Mouse (Mus musculus) hindbrain, embryonic 14.5 days (tissue): ENCODE results near the gene Fli1. TPM values are rescaled to one million over a fixed set of nuclear protein-coding genes. Genes with fewer than 3 reads are reported as not detected.

Experiments used
- ATAC-seq: fragments of 200-750 bp; cut with Nextera tagmentation; 2 replicates; pipeline ENCODE4 v1.8.0; 2017; ENCODE audit warnings: moderate number of reproducible peaks, mild to moderate bottlenecking, moderate TSS enrichment, moderate library complexity; ENCODE audit not compliant: low FRiP score
- DNase-seq: peaks from one replicate; pipeline ENCODE4 v3.0.0-alpha.2; 2015; ENCODE audit warnings: low spot score
- H3K27ac ChIP-seq: fragments of 300-500 bp; sonication (generic); 2 replicates; pipeline ENCODE4 v1.5.1; 2014; ENCODE audit warnings: mild to moderate bottlenecking, moderate library complexity
- H3K27me3 ChIP-seq: fragments of 300-500 bp; sonication (generic); 2 replicates; pipeline ENCODE4 v1.6.1; 2014; ENCODE audit warnings: mild to moderate bottlenecking, low read length, mixed read lengths; ENCODE audit not compliant: control insufficient read depth, insufficient read depth
- H3K36me3 ChIP-seq: fragments of 300-500 bp; sonication (generic); replicated peaks from 2 replicates; pipeline ENCODE4 v1.6.1; 2014; ENCODE audit not compliant: control insufficient read depth, insufficient read depth
- H3K4me1 ChIP-seq: fragments of 300-500 bp; sonication (generic); replicated peaks from 2 replicates; pipeline ENCODE4 v1.6.1; 2014; ENCODE audit warnings: antibody characterized with exemption, low read length, mixed read lengths; ENCODE audit not compliant: control insufficient read depth, insufficient read depth
- H3K4me2 ChIP-seq: fragments of 300-500 bp; sonication (generic); replicated peaks from 2 replicates; pipeline ENCODE4 v1.6.1; 2014; ENCODE audit warnings: mild to moderate bottlenecking, moderate library complexity
- H3K4me3 ChIP-seq: fragments of 300-500 bp; sonication (generic); replicated peaks from 2 replicates; pipeline ENCODE4 v1.5.1; 2014; ENCODE audit warnings: mild to moderate bottlenecking, low read length
- H3K9ac ChIP-seq: fragments of 300-500 bp; sonication (generic); 2 replicates; pipeline ENCODE4 v1.6.1; 2014
- H3K9me3 ChIP-seq: fragments of 300-500 bp; sonication (generic); 2 replicates; pipeline ENCODE4 v1.6.1; 2016; ENCODE audit warnings: low read length; ENCODE audit not compliant: control insufficient read depth
- WGBS: fragments of 180-500 bp; shearing (Covaris S2); extraction: QIAGEN DNeasy Blood & Tissue Kit; methylation state at CpG from one replicate; pipeline ENCODE4 v1.1.7; 2014; 5-methylcytosine and 5-hydroxymethylcytosine counted together
- polyA plus RNA-seq: library from polyadenylated mRNA; unstranded; fragments of >200 nt; fragmentation: Nextera tagmentation; extraction: Ambion mirVana; gene quantifications from 2 replicates; pipeline ENCODE4 v1.2.1, GENCODE M21; 2014

The Fli1 gene
- polyA plus RNA-seq, 1 experiment from 2014 or later = 9.1 TPM

DNA sequence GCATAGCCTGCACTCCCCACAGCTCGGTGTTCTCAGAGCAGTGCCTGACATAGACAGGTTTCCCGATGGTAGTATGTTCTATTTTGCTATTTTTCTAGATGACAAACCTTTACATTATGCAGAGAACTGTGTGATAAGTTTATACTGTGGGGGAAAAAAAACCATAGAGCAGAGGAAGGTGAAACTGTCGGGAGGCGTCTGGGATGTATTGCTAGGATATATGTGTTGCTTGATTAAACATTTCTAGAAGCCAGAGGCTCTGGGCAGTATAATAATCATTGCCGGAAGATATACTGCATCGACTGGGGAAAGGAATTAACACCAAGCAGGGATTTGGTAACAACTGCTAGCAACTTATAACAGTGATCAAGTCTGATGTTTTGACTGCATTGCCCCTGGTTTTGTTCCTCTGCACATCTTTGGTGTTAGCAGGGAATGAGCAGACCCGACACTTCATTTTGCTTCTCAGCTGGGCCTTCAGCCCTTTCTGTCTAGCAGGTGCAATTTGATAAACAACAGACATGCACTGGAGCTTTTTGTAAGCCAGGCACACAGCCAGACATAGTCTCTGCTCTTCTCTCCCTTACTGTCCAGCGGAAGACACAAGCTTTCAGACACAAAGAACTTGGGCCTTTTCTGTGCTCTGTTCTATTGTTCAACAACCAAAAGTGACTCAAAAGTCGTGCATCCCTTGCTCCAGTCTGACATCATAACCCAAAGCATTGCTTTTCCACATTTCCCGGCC, 129.7 kb downstream of the Fli1 start:
- Histone ChIP-seq H3K27me3 (peaks cover 17% of the 10 kb centered on the region; the same call in 1 of the 2 replicates), H3K9me3 (no peaks in the 10 kb centered on the region), H3K4me3 (no peak overlapping the region), H3K4me2 (no peak overlapping the region), H3K36me3 (no peaks in the 10 kb centered on the region), H3K27ac (no peak overlapping the region), H3K4me1 (peaks cover 9% of the 10 kb centered on the region; the same call in 1 of the 2 replicates), H3K9ac (no peak overlapping the region)
- WGBS = 67% methylated on average over 10 of the region's 10 CpGs
- no peak for ATAC-seq
- no peak for DNase-seq

DNA sequence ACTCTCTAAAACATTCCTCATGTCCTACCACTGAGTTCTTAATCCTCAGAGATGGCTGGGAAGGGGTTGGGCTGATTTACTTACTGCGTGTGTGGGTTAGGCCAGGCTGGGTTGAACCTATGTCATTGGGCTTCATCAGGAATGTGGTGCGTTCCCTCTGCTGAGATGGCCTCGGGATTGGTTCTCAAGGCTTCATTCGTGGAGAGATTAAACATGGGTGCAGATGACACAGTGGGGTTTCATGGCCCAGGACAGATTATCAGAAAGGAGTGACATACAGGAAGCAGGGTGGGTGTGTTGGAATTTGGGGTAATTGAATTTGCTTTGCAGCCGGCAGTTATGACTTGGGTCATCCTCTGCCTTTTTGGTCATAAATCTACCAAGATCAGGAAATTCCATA, 131.2 kb downstream of the Fli1 start:
- ATAC-seq = no peak
- Histone ChIP-seq H3K27me3 (peaks cover 26% of the 10 kb centered on the region), H3K4me3 (no peak overlapping the region), H3K4me1 (peaks cover 9% of the 10 kb centered on the region; the same call in 1 of the 2 replicates), H3K36me3 (no peaks in the 10 kb centered on the region), H3K9ac (no peak overlapping the region), H3K9me3 (no peaks in the 10 kb centered on the region), H3K4me2 (no peak overlapping the region), H3K27ac (no peak overlapping the region)
- 89% methylated on average over 5 of the region's 5 CpGs for WGBS
- no peak for DNase-seq

DNA sequence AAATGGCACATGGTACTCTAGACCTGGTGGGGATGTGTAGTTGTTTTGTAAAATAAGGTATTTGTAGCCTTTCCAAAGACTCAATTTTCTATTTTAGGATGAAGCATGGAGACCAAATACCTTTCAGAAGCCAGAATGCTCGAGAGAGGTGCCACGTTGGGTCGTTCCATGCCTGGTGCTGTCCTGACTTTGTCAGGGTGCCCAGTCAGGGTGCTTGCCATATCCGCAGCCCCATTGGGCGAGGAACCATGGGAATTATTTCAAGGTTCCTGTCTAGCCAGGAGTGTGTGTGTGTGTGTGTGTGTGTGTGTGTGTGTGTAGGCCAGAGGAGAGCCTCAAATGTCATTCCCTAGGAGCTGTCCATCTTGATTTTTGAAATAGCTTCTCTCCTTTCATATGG, 132.0 kb downstream of the Fli1 start:
- no peak for ATAC-seq

GRCm38 (mm10) chr9:32409060-32409961, 133.3 kb downstream of the Fli1 start:
- peak overlapping the region; percentile 55 for H3K9ac ChIP-seq
- H3K9me3 ChIP-seq = no peaks in the 10 kb centered on the region
- H3K4me3 ChIP-seq = peak overlapping the region; percentile 36
- peaks cover 9% of the 10 kb centered on the region for H3K4me1 ChIP-seq
- H3K36me3 ChIP-seq = no peaks in the 10 kb centered on the region
- ATAC-seq = peak; percentile 51; the same call in 1 of the 2 replicates
- H3K27me3 ChIP-seq = peaks cover 30% of the 10 kb centered on the region
- no peak for DNase-seq
- H3K4me2 ChIP-seq = peak overlapping the region; percentile 69
- no peak overlapping the region for H3K27ac ChIP-seq
- 1% methylated on average over 47 of the region's 47 CpGs for WGBS

More for the DNA sequence above, 132.0 kb downstream of the Fli1 start:
- peaks cover 30% of the 10 kb centered on the region for H3K27me3 ChIP-seq
- no peaks in the 10 kb centered on the region for H3K9me3 ChIP-seq
- H3K9ac ChIP-seq = no peak overlapping the region
- H3K27ac ChIP-seq = no peak overlapping the region
- WGBS = 92% methylated on average over 5 of the region's 5 CpGs
- H3K4me2 ChIP-seq = no peak overlapping the region
- no peaks in the 10 kb centered on the region for H3K36me3 ChIP-seq
- H3K4me3 ChIP-seq = no peak overlapping the region
- H3K4me1 ChIP-seq = peaks cover 9% of the 10 kb centered on the region; the same call in 1 of the 2 replicates
- DNase-seq = no peak

- Histone ChIP-seq H3K9me3 (no peaks in the 10 kb centered on the region), H3K27ac (no peak overlapping the region), H3K4me3 (peak overlapping the region; percentile 36), H3K9ac (peak overlapping the region; percentile 55), H3K4me2 (peak overlapping the region; percentile 69), H3K36me3 (no peaks in the 10 kb centered on the region), H3K4me1 (peaks cover 9% of the 10 kb centered on the region), H3K27me3 (peaks cover 30% of the 10 kb centered on the region)
- DNase-seq (no peak), ATAC-seq (no peak)
- WGBS = 6% methylated on average over 8 of the region's 8 CpGs
These were observed 134.0 kb downstream of the Fli1 start for GRCm38 (mm10) chr9:32408730-32409059.

DNA sequence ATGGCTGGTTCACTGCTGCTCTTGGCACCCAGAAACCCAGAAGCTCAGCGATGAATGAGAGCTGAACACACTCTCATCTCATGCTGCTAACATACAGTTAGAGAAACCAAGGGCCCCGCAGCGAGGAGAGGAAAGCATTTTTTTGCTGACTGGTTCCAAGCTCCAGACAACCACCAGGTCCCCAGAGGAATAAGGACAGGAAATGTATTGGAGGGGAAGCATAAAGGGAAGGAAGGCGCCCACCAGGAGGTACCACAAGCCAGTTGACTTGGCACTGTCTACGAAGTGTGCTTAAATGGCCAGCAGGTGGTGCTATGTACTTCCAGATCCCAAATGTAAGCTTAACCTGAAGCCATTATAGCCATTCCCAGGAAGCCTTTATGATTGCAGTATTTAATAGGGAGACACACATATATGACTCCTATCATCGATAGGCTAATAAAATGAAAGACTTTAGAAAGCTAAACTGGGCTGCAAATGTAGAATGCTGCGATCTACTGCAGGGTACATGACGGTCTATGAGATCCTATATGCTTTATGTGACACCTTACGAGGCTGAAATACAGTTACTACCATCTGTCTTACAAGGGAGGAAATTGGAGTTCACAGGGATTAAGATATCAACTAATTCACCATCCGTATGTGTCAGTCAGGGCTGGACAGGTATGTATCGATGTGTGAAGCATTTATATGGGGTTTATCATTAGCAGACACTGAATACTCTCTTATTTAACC, 137.3 kb downstream of the Fli1 start:
- Histone ChIP-seq H3K9ac (no peak overlapping the region), H3K4me3 (no peak overlapping the region), H3K4me2 (no peak overlapping the region), H3K27me3 (peaks cover 18% of the 10 kb centered on the region), H3K9me3 (no peaks in the 10 kb centered on the region), H3K27ac (no peak overlapping the region), H3K4me1 (peaks cover 9% of the 10 kb centered on the region), H3K36me3 (no peaks in the 10 kb centered on the region)
- 42% methylated on average over 11 of the region's 11 CpGs for WGBS
- peak; percentile 86 for ATAC-seq
- DNase-seq = peak; percentile 89

DNA sequence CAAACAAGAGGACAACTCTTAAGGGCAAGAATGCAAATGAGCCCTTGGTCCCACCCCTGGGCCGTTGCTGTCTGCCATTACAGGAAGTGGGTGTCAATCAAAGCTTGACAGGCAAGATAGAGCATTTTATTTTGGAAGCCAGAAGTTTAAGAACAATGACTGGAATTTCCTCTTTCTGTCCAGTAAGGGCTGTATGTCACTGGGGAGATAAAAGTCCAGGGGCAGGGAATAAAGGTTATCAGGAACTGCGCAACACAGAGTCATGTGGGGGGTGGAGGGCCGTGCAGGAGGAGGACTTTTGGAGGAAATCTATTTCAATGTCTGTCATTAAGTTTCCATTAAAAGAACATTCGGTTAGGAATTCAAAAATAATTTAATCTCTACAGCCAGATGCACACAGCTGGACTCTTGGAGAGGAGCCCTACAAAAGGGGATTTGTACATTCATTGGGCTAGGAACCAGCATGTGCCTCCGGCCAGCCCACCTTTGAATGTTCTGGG, 141.9 kb downstream of the Fli1 start:
- WGBS = 73% methylated on average over 5 of the region's 5 CpGs
- Histone ChIP-seq H3K36me3 (no peaks in the 10 kb centered on the region), H3K27ac (no peak overlapping the region), H3K9ac (no peak overlapping the region), H3K27me3 (no peaks in the 10 kb centered on the region), H3K4me1 (no peaks in the 10 kb centered on the region; the same call in 1 of the 2 replicates), H3K4me3 (no peak overlapping the region), H3K9me3 (no peaks in the 10 kb centered on the region), H3K4me2 (no peak overlapping the region)
- DNase-seq = no peak
- no peak for ATAC-seq

DNA sequence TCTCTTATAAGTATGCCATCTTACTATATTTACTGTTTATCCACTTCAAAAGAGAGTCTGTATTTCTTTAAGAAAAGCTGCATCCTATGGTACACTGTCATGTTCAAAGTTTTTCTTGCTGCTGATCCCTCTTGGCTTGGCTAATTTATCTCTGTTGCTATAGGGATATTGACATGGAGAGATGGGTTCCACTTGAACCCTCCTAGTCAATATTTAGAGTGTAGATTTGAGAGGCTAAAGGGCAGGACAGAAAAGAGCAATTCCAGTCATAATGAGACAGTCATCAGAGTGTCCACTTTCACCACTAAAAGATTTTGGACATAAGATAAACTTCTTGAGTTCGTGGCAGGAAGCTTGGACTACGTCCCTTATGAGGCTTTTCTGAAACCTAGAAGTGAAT, 142.4 kb downstream of the Fli1 start:
- Histone ChIP-seq H3K36me3 (no peaks in the 10 kb centered on the region), H3K27me3 (no peaks in the 10 kb centered on the region), H3K4me1 (no peaks in the 10 kb centered on the region; the same call in 1 of the 2 replicates), H3K27ac (no peak overlapping the region), H3K9me3 (no peaks in the 10 kb centered on the region), H3K4me2 (no peak overlapping the region), H3K4me3 (no peak overlapping the region), H3K9ac (no peak overlapping the region)
- 95% methylated on average over 2 of the region's 2 CpGs for WGBS
- DNase-seq = no peak
- ATAC-seq = no peak

GRCm38 (mm10) chr9:32394761-32395161, 147.9 kb downstream of the Fli1 start:
- Histone ChIP-seq H3K9ac (no peak overlapping the region), H3K36me3 (no peaks in the 10 kb centered on the region), H3K4me3 (no peak overlapping the region), H3K4me1 (no peaks in the 10 kb centered on the region), H3K27ac (no peak overlapping the region), H3K4me2 (no peak overlapping the region), H3K27me3 (no peaks in the 10 kb centered on the region), H3K9me3 (no peaks in the 10 kb centered on the region)
- ATAC-seq = no peak
- WGBS = 93% methylated on average over 4 of the region's 4 CpGs
- DNase-seq = no peak
